Mouse (Mus musculus): ENCODE measurements around the gene Upf3a.
"Not testable (repeated sequence)": the region's sequence is repeated elsewhere in the genome, so short reads cannot be mapped to it uniquely, and the experiment has no call there.

GRCm38 (mm10) chr8:13838289-13838688, 52.9 kb downstream of the Upf3a start, which contains the start of gene AF366264:
- not testable (repeated sequence) for TF ChIP-seq CTCF (IDR thresholded peaks at IDR 0.05; ENCODE audit: low read depth, low read length); POLR2A (IDR thresholded peaks at IDR 0.05; ENCODE audit: insufficient read depth, low read length); EP300 (IDR thresholded peaks at IDR 0.05; ENCODE audit: insufficient read depth, low read depth, low read length)
